Mouse (Mus musculus) 416B (cell line): Measurements from ENCODE around the gene Dohh.

ENCODE experiments used
- DNase-seq: peaks from one replicate; pipeline ENCODE4 v3.0.0; 2011; ENCODE audit warnings: low read depth

The Dohh gene

DNA sequence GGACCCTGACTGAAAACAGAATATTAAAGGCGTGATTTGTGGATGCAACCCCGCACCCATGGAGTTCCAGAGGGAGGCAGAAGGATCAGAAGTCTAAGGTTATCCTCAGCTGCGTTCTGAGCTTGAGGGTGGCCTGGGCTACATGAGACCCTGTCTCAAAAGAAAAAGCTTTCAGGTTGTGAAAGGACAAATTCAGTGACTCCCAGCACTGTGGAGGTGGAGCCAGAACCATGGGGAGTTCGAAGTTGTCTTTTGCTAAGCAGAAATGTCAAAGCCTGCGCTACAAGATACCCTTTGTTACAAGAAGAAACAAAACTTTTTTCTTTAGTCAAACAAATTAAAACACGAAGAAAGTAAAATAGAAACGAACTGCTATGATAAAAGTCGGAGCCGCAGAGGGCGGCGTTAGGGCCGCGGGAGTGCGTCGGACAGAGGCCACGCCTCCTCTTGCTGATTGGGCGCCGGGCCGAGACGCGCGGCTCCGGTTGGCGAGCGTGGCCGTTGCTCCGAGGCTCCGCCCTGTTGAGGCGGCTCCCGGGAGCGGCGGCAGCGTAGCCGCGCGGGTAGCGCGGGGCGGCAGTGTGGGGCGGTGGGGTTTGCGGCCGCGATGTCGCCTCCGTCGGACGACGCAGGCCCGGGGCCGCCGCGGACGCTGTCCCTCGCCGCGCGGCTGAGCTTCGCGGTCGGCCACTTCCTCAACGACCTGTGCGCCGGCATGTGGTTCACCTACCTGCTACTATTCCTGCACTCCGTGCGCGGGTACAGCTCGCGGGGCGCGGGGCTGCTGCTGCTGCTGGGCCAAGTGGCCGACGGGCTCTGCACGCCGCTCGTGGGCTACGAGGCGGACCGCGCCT lies 27.0 kb upstream of the Dohh start, which contains the start of gene Mfsd12:
TSS of gene Mfsd12 (plus strand) at position 501 of the 854 bp plus-strand sequence.
- DNase-seq, result peak; percentile 84

DNA sequence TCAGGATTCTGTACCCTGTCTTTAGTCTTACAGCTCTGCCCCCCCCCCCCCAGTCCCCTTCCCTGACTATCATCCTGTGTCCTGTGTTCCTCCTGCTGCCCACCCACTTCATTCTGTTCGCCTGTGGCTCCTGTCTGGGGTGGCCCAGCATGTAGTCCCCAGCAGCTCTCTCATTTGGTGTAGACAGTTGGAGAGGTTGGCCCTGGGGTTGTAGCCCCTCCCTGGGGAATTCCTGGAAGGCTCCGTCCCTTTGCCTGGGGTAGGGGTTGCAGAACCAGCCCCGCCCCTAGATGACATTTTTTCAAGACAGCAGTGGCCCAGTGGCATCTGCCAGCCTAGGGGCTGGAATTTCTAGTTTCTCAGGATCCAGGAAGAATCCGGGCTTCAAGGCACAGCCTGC lies 26.0 kb upstream of the Dohh start:
- DNase-seq, result no peak

DNA sequence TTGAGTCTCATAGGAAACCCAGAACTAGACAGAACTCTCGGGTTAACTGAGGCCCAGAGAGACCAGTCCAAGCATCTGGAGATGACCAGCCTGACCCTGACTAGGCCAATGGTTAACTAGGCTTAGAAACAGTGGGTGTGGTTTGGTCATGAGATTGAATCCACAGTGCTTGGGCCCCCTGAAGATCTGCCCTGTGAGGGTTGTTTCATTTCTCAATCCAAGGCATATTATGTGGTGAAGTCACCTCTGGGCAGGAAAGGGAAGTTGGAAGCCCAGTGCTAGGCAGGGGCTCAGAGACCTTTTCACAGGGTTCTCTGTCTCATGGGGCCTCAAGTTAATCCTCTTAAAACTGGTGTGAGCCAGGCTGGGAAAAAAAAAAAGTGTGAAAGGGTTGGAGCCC lies 25.4 kb upstream of the Dohh start:
- peak; percentile 72 for DNase-seq

DNA sequence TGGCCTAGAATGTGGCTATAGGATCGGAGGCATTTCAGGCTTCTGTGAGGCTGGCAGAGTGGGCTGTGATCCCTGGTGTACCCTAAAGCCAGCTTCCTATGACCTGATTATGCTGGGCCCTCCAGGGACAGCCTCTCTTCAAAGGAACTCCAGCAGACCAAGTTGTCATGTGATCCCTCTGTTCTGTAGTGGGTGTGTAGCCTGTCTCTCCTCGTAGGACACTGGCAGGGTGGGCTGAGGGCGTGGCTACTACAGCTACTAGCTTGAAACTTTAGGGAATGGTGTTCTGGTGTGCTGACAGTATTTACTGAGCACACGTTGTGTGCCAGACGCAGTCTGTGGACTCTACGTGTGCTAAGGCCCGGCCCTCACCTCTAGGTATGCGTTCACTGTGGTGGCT lies 23.5 kb upstream of the Dohh start:
- DNase-seq, result no peak

DNA sequence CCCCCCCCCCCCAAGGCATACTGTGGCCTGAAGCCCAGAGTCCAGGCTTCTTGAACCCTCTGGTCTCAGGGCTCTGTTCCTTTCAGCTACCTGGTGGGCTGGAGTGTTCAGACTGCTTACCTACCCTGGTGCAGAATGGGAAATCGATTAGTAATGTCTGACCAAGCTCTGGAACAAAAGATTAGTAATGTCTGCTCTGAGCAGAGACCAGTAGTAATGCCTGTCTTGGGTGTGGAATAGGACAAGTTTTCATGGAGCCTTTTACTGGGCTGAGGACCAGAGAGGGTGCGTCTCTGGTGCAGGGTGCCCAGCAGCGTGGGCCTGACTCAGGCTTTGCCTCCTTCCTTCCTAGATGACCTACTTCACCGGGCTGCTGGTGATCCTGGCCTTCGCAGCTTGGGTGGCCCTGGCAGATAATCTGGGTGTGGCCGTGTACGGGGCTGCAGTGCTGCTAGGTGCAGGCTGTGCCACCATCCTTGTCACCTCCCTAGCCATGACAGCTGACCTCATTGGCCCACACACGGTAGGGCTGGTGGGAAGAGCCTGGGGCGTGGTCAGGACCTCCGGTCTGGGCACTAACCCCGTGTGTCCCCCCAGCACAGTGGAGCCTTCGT lies 21.8 kb upstream of the Dohh start:
- DNase-seq, result peak; percentile 22

DNA sequence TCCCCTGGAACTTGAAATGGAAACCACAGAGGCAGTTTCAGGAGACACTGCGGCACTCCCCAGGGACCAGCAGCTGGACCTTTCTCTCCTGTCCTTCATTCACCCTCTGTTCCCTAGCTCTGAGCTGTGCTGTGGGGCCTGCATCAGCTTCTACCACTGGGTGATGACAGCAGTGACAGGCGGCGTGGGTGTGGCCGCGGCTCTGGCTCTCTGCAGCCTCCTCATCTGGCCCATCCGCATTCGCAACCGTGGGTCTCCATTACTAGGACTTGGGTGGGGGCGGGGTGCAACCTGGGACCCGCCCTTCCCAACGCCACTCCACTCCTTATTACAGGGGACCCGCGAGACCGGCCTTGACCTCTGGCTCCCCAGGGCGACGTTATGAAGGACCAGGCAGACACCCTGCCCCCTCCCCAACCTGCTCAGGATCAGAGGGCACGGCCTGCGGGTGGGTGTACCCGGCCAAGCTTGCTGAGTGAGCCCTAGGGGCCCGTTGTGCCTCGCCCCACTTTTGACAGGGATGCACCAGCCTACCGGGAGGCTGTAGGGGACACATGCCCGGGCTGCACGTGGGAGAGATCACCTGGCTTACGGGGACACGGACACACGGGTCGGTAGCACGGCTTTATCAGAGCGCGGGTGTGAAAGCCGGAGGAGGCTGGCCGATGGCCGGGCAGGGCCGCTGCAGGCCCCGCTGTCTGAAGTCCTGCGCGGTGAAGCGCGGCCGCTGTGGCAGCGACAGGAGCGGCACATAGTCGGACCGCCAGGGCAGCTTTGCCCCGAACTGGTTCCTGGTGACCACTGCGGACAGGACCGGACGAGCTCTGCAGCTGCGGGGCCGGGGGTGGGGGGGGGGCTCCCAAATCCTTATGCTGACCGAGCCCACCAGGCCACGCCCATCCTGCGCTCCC lies 20.5 kb upstream of the Dohh start:
- no peak for DNase-seq

DNA sequence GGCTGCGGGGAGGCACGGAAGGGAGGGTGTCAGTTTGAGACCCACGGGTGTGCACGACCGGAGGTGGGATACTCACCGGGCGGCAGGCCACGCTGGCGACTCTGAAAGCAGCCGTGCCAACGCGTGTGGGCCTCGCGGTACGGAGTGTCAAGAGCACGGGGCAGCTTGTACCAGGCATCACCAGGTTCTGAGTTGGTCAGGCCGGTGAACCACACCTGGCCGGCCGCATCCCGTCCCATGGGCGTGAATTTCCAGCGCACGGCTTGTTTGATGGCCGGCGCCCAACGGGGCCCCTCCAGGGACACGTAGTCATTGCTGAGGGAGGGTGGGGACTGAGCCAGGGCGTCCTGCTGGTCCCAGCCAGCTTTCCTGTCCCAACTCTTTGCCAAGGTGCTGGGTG lies 19.6 kb upstream of the Dohh start:
- DNase-seq, result no peak

DNA sequence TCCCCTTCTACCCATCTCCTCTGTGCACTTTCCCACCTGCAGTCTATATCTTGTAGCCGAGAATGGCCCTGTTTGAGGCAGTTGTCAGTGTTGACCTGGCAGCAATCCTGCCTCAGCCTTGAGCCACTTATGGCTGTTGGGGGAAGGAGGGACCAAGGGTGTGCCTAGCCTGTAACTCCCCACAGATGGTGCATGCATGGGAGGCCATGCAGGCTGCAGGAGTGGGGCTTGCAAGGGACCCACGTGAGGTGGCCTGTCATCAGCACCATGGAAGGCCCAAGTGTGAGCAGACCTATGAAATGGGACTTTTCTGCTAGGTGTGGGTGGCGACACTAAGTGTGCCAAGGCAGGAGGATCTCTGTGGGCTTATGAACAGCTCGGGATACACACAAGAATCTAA lies 19.2 kb upstream of the Dohh start:
- DNase-seq, result peak; percentile 21

DNA sequence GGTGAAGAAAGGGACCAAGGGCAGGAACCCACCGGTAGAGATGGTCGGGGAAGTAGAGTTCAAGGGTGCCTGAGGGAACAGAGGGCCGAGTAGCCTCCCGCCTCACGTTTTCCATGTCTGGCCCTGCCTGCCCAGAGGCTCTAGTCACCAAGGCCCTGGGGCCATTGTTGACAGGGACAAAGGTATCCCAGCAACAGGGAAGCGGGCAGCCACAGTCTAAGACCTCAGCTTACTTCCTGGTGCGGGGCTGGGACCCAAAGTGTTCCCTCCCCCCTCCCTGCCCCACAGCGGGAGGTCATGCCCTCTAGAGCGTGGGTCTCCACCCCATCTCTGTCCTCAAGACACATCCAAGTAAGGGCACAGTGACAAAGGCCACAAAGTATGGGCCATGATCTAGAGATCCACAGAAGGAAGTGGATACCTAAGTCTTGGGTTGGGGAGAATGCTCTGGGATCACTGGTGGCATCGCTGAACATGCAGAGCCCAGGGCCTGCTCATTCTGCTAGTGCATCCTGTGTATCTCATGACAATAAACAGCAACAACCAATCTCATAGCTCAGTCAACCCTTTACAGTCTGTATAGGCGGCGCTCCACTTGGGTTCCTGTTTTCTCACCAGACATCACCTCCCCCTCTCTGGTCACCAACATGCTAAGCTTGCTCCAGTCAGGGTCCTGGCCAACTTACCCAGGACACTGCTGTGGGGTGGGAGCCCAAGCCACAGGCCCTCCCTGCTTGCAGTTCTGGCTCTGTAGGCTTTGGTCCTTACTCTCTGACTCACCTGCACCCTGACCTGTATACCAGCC lies 18.4 kb upstream of the Dohh start, which contains the start of gene 4930404N11Rik:
TSS of gene 4930404N11Rik (minus strand) at position 145 of the 805 bp plus-strand sequence.
- DNase-seq, result peak; percentile 59

DNA sequence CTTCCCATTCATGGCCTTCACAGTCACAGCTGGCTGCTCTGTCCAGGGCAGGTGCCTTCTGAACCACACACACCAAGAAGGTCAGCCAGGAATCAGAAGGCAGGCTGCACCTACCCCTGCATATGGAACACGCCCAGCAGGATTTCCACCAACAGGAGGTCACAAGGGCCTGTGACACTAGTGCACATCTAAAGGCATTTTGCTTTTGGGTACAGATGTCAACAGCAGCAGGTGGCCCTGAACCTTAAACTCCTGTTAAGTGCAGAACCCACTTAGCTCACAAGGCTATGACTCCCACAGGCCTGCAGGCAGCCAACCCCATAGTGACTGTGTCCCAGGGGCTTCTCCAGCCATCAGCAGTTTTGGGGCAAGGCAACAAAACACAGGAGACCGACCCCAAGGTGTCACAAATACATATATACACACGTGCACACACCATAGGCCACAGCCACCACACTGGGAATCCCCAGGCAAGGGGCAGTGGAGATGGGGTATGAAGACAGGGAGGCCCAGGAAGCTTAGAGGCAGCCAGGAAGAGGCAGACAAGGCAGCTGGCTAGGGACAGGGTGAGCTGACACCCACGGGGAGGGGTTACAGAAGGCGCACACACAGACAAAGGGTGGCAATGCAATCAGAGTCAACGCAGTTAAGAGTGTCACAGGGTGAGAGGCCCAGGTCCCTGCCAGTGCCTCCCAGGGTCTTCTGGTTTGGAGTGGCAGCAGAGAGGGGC lies 17.6 kb upstream of the Dohh start:
- DNase-seq, result peak; percentile 26

DNA sequence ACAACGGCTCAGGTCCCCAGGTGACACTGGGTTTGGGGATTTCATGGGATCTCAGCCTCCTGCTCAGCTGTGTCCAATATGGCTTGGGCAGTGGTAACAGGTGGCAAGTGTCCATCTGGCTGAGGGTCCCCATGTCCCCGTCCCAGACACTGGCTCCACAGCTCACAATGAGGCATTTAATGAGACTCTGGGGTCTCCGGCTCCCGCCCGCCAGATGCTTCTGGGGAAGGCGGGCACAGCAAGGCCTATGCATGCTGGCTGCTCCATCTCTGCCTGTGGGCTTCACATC lies 17.1 kb upstream of the Dohh start:
- DNase-seq, result no peak

DNA sequence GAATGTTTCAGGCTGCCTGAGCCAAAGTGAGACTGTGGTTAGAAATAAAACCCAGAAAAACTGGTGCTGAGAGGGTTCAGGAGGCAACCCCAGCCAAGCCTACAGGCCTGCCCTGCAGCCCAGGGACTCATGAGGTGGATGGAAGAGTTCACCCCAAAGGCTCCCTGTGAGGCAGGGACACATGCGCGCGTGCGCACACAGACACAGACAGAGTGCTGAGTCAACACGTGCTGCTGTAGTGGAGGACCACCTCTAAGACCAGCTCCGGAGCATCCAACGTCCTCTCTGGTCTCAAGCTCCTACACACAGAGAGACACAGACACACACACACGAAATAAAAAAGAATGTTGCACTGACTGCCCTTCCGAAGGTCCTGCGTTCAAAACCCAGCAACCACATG lies 8.9 kb upstream of the Dohh start:
- DNase-seq, result no peak

DNA sequence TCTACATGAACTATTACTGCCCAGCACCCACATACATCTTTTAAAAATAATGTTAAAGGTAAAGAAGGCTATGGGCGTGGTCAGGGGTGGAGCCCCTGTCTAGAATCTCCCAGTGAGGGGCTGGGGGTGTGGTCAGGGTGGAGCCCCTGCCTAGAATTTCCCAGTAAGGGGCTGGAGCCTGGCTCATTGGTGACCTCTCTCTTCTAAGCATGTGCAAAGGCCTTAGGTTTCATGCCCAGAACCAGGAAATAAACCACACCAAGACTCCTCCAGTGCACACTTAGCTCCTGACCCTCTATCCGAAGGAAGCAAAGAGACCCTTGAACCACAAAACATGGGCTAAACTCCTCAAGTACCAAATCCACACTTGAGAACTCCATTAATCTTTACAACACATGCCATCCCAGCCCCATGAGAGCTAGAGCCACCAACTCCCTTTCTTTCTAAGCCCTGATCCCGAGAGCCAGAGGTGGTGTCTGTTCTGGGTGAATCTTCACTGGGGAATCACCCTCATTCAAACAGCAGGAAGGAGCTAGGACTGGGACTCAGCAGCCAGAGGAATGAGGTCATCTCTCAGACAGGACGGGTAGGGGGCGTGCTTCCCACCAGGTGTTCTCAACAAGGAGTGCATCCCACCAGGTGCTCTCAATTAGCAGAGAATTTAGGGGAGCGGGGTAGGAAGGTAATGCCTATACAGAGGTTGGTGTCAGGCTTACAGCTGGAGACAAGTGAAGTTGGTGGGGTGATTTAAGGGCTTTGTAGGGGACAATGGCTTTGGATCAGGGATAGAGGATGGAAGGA lies 7.5 kb upstream of the Dohh start:
- peak; percentile 82 for DNase-seq

DNA sequence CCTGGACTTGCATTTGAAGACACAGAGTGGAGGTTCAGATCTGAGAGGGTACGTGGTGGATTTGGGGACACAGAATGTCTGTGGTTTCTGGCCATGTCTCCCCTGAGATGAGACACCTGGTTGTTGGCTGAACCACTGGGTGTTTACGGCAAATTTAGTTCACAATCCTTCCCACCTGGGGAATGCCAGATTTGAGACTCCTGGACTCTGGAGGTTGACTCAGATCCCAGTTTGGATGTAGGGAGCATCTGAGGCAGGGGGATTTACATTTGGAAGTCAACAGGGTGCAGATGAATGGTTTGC lies 6.9 kb upstream of the Dohh start:
- DNase-seq, result no peak

DNA sequence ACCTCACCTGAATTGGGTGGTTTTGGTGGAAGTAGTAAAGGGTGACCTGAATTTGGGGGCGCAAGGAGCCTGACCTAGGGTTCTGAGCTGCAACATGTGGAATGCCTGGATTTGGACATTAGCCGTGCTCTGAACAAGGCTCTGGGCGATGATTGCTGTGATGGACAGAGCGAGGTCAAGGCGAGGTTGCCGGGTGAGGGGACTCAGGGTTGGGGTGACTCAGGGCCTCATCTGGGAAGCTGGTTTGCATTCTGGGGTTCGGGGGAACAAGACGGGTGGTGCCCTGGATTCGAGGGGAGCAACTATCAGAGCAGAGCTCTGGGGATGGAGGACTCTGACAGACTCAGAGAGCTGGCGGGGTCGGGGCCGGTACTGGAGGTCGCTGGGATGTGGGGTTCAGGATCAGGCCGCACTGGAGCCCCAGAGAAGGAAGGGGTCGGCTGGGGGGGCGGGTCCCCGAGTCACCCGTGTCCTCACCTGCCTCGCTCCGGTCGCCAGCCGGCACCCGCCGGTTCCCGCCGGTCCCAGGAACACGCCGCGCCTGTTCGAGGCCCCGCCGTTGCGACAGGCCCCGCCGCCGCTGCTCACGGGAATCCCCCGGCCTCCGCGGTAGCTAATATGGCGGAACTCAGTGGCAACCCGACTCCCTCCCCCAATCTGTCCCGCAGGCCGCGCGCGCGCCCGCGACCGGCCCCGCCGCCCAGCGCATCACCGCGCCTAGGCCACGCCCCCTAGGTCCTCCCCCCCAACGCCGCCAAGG lies 6.3 kb upstream of the Dohh start, which contains the start of gene Fzr1:
TSS of gene Fzr1 (minus strand) at position 724 of the 760 bp plus-strand sequence.
- no peak for DNase-seq

DNA sequence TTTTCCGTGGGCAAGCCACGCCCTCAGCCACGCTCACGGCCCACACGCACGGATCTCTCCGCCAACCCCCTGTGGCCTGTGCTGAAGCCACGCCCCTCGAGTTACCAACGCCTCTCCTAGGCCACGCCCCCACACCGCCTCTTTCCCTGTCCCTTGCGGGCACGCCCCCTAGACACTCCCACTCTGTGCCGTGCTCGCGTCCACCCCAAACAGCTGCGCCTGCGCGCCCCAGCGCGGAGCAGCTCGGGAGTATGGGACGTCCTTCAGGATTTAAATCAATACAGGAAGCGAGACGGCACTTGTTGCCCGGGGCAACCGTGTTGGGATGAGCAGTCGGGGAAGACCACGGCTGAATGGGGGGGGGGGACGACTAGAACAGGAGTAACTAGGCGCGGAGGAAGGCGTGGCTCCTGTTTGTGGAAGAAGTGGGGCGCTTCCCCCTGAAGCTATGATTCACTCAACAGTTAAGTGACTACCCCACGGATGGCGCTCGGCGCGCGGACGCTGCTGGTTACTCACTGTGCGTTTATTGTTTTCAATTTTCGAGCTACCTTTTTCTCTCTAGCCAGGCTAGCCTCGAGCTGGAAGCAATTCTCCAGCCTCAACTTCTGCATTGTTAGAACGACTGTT lies 5.6 kb upstream of the Dohh start:
- peak; percentile 100 for DNase-seq

DNA sequence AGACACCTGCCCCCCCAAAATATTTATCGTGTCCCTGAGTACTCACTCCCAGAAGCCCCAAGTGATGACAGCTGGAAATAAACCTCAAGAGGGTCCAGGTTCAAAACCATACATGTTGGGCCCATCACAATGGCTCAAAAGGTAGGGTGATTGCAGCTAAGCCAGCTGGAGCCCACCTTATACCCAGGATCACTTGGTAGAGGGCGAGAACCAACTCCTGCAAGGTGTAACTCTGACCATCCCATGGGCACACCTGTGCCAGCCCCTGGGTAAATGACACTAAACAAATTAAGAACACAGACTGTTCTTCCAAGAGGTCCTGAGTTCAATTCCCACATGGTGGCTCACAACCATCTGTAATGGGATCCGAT lies 5.1 kb upstream of the Dohh start:
- DNase-seq, result no peak

DNA sequence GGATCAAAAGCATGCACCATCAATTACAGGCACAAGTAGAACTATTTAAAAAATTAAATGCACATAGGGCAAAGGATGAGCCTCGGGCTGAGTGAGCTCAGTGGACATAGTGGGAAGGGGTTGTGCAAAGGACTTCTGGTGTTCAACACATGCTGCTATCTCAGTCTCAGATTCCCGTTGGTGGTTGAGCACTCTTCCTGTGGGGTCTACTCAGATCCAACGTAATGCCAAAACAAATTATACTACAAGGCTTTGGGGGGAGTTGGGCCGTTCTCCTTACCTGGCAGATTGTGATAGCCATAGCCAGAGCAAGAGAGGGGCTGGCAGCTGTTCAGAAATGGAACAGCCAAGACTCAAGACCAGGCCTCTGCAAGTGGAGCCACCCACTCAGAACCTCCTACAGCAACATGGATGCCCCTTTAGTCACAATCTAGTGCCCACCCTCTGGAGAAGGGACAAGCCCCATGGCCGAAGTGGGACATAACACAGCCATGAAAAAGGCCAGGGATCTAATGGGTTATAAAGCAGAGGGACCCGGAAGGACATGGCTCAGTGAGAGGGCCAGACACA lies 4.3 kb upstream of the Dohh start:
- DNase-seq, result peak; percentile 55

DNA sequence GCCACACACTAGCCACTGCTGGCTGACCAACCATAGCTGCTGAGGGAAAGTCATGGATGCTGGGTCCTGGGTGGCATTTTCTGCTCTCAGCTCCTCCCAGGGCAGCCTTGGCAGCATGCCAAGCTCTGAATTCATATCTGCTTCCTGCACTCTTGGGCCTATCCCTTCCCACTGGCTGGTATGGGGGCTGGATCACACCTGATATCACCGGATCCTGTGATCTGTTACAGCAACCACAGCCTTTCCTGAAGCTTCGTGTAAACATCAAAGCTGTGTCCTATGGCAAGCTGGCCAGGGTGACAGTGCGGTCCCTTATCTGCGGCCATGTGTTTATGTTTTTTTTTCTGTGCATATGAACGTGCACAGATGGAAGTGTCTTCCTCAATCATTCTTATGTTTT lies 2.2 kb upstream of the Dohh start:
- DNase-seq, result peak; percentile 100
